Mouse (Mus musculus) kidney, adult 9 months (tissue): ENCODE data around the gene Itga7.

Experiments
- DNase-seq: peaks from one replicate; pipeline ENCODE4 v3.0.0; 2022

Itga7 gene

DNA sequence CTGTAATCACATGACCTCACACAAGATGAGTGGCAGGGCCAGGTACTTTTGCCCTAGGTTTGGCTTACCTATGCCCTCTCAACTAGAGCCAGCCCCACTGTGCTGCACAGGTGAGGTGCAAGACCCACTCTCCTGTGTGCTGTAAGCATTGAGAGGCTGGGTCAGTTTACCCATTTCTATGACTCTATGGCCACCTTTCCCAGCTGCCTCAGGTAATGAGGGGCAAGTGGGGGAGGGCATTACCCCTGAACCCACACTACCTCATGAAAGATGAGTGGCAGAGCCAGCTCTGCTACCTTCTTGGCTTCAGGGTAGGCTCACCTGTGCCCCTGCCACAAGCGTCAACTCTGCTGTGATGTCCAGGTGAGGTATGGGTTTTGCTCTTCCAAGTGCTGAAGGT is 62.2 kb downstream of the Itga7 start:
- no peak for DNase-seq

DNA sequence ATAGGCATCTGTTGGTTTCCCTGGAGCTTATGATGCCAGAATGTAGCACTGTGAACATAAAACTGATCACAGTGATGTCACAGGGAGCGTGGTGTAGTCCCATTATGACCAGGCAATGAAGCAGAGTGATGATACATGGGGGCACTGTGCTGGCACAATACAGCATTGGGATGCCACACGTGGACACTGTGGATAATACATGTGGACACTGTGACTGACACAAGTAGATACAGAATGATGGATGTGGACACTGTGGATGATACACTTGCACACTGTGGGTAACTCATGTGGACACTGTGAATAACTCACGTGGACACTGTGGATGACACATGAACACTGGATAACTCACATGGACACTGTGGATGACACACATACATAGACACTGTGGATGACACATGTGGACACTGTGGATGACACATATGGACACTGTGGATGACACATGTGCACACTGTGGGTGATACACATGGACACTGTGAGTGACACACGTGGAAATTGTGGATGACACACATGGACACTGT is 63.0 kb downstream of the Itga7 start:
- no peak for DNase-seq

DNA sequence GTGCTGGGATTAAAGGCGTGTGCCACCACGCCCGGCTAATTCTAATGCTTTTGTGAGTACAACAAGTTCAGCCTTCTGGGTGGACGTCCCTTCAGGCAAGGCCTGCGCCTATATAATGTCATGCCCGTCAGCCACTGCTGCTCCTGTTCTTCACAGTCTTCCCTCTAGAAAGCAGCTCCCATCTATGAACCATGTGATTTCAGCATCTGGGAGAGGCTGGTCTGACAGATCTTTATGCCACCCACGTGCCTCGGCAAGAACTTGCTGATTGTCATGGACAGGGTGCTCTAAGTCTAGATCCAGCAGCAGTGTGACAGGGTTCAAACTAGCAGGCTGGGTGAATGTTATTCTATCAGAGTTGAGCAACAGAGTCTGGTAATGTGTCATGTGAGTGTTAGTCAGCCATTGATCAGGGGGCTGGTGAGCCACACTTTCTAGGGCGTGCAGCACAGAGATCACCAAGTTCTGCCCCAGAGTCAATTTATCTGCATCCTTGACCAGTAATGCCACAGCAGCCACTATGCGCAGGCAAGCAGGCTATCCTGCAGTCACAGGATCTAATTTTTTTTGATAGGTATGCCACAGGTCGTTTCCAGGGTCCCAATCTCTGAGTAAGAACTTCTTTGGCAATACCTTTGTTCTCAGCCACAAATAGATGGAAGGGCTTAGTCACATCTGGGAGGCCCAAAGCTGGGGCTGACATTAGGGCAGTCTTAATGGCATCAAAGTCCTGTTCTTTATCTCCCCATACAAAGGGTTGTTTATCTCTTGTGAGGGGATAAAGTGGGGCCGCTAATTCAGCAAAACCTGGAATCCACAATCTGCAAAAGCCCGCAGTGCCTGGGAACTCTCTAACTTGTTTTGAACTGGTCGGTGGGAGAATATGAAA is 70.7 kb downstream of the Itga7 start:
- DNase-seq = no peak
